Mouse (Mus musculus): ENCODE measurements around the gene Spatc1l.

The Spatc1l gene

GRCm38 (mm10) chr10:76561972-76562371 is at the start of gene Spatc1l:
Spatc1l (plus strand) TSS chr10:76562272.
- DNase-seq (ENCODE audit: low read depth), result no peak

- peak; percentile 77 for DNase-seq (ENCODE audit: low read depth)
Observed at GRCm38 (mm10) chr10:76512965-76513583, 49.0 kb upstream of the Spatc1l start.

- DNase-seq (ENCODE audit: low read depth), result no peak
Observed at GRCm38 (mm10) chr10:76530922-76531321, 31.1 kb upstream of the Spatc1l start.

DNA sequence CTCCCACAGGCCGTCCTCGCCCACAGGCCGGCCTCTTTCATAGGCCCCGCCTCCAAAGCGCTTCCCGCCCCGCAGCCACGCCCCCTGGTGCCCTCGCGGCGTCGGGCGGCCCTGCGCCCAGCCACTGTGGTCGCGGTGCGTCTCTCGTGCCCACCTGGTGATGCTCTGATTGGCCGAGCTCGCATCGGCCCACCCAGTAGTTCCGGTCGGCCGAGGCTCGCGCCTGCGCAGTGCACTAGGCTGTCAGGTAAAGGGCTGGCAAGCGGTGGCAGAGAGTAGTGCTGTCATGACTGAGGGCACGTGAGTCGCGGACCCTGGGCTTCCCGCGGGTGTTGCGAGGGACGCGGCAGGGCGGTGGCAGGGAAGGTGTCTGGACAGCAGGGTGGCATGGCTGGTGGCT is 30.7 kb upstream of the Spatc1l start, which contains the start of gene Lss:
TSS of gene Lss (plus strand) at position 214 of the 400 bp plus-strand sequence.
- peak; percentile 84 for DNase-seq (ENCODE audit: low read depth)

DNA sequence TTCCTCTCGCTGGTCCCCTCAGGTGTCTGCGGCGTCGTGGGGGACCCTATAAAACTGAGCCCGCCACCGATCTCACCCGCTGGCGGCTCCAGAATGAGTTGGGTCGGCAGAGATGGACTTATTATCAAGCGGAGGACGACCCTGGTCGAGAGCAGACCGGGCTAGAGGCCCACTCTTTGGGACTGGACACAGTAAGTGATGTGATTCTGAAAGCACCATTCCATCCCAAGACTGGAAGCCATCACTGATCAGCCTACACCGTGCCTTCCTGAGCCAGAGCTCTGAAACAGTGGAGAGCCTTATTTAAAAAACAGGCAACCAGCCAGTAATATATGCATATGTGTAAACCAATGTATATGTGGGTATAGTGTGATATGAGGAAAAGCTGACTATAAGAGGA is 30.2 kb upstream of the Spatc1l start:
- DNase-seq (ENCODE audit: low read depth), result no peak

- DNase-seq (ENCODE audit: low read depth), result no peak
Observed at GRCm38 (mm10) chr10:76535526-76535925, 26.5 kb upstream of the Spatc1l start.

- DNase-seq (ENCODE audit: low read depth), result no peak
Observed at GRCm38 (mm10) chr10:76537619-76538018, 24.5 kb upstream of the Spatc1l start.

DNA sequence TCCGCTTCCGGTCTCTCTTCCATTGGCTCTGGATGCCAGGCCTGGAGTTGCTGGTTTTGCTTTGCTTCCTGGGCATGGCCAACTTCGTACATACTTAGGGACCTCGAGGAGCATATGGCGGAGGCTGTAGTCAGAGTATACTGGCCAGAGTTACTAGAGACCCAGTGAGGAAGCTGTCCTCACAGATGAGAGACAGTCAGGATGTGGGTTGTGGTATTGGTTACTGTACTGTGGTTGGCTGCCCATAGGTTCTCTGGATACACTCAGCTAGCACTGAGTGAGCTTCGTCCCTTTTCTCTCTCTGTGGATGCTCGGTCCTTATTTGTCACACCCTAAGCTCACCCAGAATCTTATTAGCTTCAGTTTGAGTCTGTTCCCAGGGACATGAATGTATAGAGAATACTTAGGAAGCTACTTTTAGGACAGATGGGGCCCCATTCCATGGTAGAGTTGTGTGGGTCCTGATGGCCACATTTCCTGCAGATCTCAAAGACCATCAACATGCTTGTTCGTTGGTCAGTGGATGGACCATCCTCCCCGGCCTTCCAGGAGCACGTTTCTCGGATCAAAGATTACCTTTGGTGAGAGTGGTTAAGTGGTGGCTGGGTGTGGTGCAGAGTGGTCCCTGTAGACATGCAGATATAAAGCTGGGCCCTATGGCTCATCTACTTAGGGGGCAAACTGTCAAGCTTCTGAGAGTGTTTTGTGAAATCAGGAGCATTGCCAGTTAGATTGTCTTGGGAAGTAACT is 20.6 kb upstream of the Spatc1l start:
- no peak for DNase-seq (ENCODE audit: low read depth)

DNA sequence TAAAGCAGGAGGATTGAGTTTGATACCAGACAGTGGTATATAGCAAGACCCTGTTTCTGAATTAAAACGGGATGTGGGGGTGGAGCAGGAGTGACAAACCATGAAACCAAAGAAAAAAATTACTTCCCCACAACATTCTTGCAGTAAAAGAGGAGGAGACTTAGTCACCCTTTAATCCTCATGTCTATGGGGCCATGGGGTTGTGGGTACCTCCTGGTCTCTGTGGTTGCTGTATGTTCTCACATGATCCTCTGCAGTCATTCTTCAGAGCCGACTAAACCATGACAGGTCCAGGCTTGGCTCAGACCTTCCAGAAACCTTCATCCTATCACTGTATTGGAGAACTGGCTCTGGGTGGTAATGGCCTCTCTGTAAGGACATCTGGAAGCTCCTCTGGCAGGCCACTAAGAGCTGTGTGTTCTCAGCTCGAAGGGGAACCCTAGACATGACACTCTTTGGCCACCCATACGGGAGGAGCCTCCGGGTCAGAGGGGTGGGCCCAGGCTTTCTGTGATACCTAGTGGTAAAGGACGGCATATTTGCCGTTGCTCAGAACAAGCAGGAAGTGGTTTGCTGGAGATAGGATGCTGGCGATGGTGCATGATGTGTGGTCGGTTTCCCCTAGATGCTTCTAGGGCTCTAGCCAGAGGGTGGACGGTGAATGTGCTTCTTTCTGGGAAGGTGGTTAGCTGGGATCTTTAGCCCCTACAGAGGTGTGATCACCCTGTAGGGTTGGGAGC is 19.3 kb upstream of the Spatc1l start:
- DNase-seq (ENCODE audit: low read depth), result no peak

DNA sequence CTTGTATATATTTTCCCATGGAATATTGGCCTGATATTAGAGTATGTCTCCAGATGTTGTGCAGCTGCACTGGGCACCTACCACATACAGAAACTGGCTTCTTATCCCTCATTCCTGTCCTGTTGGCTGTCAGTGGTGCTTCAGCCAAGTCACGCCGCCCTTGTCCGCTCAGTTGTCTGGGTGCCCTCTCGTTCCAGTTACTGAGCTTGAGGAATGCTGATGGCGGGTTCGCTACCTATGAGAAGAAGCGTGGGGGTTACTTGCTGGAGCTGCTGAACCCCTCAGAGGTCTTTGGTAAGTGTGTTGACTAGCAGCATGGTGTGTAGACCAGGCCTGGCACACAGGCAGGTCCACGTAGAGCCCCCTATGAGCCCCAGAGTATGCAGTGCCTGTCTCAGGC is 15.5 kb upstream of the Spatc1l start:
- no peak for DNase-seq (ENCODE audit: low read depth)

DNA sequence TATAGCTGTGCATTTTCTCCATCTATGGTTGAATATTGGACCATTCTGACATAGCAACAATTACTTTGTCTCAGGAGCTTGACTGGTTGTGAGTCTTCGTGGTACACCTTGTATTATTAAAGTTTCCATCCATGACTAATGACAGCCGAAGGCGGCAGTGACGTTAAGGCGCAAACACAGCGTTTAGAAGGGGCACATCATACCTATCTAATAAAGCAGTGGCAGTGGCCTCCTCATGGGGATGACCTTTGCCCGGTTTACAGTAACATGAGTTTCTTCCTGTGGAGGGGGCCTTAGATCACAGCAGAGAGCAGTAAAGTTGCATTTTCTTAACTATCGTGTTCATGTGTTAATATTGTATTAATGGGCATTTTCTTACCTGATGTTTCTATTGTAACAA is 13.9 kb upstream of the Spatc1l start:
- DNase-seq (ENCODE audit: low read depth), result no peak

DNA sequence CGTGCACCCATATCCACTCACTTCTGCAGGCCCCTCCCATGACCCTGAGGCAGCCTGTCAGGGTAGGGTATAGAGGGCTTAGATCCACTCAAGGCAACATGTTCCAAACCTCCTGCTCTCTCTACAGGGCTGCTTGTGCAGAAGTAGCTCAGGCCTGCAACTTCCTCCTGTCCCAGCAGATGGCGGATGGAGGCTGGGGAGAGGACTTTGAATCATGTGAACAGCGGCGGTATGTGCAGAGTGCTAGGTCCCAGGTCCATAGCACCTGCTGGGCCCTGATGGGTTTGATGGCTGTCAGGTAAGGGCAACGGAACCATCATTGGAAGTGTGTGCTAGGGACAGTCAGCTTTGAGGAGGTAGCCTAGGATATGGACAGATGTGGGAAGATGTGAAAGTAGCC is 11.6 kb upstream of the Spatc1l start:
- no peak for DNase-seq (ENCODE audit: low read depth)

- no peak for DNase-seq (ENCODE audit: low read depth)
Observed at GRCm38 (mm10) chr10:76551556-76551955, 10.5 kb upstream of the Spatc1l start.

GRCm38 (mm10) chr10:76554061-76554460 is 8.0 kb upstream of the Spatc1l start:
- DNase-seq (ENCODE audit: low read depth), result no peak

GRCm38 (mm10) chr10:76569996-76570685 is 8.1 kb downstream of the Spatc1l start:
- no peak for DNase-seq (ENCODE audit: low read depth)

DNA sequence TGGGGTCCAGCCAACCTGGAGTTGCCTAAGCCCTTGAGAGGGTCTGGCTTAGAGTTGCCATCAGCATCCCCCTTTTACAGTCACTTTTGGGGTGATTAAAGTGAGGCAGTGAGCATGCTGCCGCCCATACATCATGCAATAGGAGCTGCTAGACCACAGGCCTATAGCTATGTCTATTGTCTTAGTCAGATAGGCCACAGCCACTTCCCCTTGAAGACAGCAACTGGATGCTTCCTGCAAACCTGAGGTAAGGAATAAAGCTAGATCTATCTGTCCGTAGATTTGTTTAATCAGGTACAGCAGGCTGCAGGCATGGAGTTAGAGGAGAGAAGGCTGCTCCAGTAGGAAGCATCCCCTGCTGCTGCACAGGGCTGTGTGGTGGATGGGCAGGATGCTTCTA is 9.0 kb downstream of the Spatc1l start:
- DNase-seq (ENCODE audit: low read depth), result no peak

DNA sequence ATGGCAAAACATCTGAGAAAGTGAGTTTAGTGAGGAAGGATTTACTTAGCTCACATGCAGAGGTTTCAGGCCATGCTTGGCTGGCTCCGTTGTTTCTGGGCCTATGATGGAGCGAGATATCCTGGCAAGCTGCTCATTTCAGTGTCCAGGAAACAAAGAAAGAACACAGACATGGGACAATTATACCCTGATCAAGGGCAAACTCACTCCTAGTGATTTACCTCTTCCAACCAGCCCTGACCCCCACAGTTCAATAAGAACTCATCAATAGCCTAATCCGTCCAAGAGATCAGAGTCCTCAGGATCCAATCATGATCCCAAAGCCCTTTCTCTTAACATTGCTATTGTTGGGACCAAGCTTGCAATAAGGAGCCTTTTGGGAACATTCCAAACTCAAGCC is 10.1 kb downstream of the Spatc1l start:
- no peak for DNase-seq (ENCODE audit: low read depth)

- DNase-seq (ENCODE audit: low read depth), result no peak
Observed at GRCm38 (mm10) chr10:76575374-76575773, 13.3 kb downstream of the Spatc1l start, which contains the start of gene Ftcd. Ftcd (plus strand) TSS chr10:76575648.

GRCm38 (mm10) chr10:76576920-76577319 is 14.8 kb downstream of the Spatc1l start:
- DNase-seq (ENCODE audit: low read depth), result no peak

GRCm38 (mm10) chr10:76584138-76584537 is 22.1 kb downstream of the Spatc1l start:
- no peak for DNase-seq (ENCODE audit: low read depth)

- no peak for DNase-seq (ENCODE audit: low read depth)
Observed at GRCm38 (mm10) chr10:76586190-76586589, 24.1 kb downstream of the Spatc1l start.

DNA sequence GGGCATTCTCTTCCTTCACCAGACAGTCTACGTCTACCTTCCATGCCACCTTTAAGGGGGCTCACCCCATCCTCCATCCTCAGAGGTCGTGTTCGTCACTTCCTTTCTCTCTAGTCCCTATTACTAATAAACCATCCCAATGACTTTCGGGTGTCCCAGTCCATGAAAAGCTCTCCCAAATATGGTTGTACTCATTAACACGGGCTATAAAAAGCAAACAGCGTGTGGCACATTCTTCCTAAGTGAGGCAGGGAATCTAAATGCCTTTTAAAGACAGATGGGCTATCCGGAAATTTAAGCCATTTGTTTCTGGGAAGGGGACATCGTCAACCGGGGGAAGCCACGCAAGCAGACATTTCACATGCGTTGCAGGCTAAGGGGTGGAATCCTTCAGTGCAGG is 28.1 kb downstream of the Spatc1l start:
- no peak for DNase-seq (ENCODE audit: low read depth)

Data from c-Kit-positive CD71-negative TER-119-negative erythroid progenitor cells, embryonic 14.5 days (primary cell).